Mouse (Mus musculus) monocyte, adult 5-6 weeks (primary cell): ENCODE data around the gene Gm11027. TPM values are rescaled to one million over a fixed set of nuclear protein-coding genes. Genes with fewer than 3 reads are reported as not detected.

Source experiments
- total RNA-seq: library from RNA; stranded (forward); fragments of 200-1000, 200-491, 200-594 nt; gene quantifications from 3 replicates; pipeline ENCODE4 v1.2.3, GENCODE M21; 2017

The Gm11027 gene
- total RNA-seq, 1 experiment from 2014 or later, result not detected

Other genes starting within 250 kb of the Gm11027 start
- gene Zfp386, start 227.7 kb upstream of the Gm11027 start, total RNA-seq, result 36.1 to 55.1 TPM (median 37.0 TPM) in 3 replicates
- 0.49 TPM in 1 of 3 replicates, not detected in the others for gene Vipr2, start 197.7 kb upstream of the Gm11027 start, total RNA-seq
- gene Wdr60, start 12.4 kb upstream of the Gm11027 start, total RNA-seq, result 0.29 TPM in 1 of 3 replicates, not detected in the others
- 96.6 to 130 TPM (median 98.1 TPM) in 3 replicates for gene Esyt2, start 5.8 kb downstream of the Gm11027 start, total RNA-seq
- gene Ncapg2, start 130.0 kb downstream of the Gm11027 start, total RNA-seq, result 6.6 to 20.8 TPM (median 15.9 TPM) in 3 replicates
- gene Ptprn2, start 210.3 kb downstream of the Gm11027 start, total RNA-seq, result not detected in 3 replicates